Mouse (Mus musculus): Measurements from ENCODE around the gene Cdk16. TPM values are rescaled to one million over a fixed set of nuclear protein-coding genes. Genes with fewer than 3 reads are reported as not detected.

The Cdk16 gene
- polyA plus RNA-seq, 1 experiment from 2014 or later: 50.0 TPM

DNA sequence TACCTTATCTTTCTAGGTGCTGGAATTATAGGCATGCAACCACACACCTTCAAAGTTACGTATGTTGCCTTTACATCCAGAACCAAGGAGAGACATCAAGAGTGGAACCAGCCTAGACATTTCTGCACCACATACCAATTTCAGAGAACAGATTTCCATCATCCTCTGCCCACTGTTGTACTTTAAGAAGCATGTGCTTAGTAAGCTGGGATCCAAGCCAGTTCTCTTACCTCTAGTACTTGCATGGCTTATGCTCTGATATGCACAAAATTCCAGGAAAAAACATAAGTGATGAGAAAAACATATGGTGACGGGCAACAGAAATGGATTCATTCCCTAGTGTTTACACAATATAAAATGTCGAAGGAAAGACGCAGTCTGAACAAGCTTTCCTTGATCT, 48.7 kb downstream of the Cdk16 start:
- ATAC-seq: no peak
- Histone ChIP-seq H3K4me3 (ENCODE audit: low read depth, low read length) (no peak overlapping the region), H3K9me3 (ENCODE audit: control insufficient read depth) (no peaks in the 10 kb centered on the region)

GRCm38 (mm10) chrX:20748829-20749228, 61.1 kb downstream of the Cdk16 start:
- Histone ChIP-seq H3K4me2 (replicated peaks; ENCODE audit: low read depth) (no peak overlapping the region), H3K4me1 (replicated peaks; ENCODE audit: control insufficient read depth, insufficient read depth, low read length) (no peaks in the 10 kb centered on the region), H3K27me3 (replicated peaks; ENCODE audit: control insufficient read depth, insufficient read depth, low read length) (no peaks in the 10 kb centered on the region), H3K27ac (ENCODE audit: low read depth, low read length) (no peak overlapping the region), H3K4me3 (ENCODE audit: low read depth, low read length) (no peak overlapping the region), H3K9me3 (ENCODE audit: control insufficient read depth) (no peaks in the 10 kb centered on the region), H3K36me3 (ENCODE audit: control insufficient read depth, insufficient read depth) (no peaks in the 10 kb centered on the region), H3K9ac (ENCODE audit: low read depth, low read length) (no peak overlapping the region)
- 61% methylated on average over 2 of the region's 2 CpGs for WGBS
- no peak for ATAC-seq
- no peak for TF ChIP-seq CTCF (IDR thresholded peaks at IDR 0.05; ENCODE audit: low read depth)

More for the DNA sequence above, 48.7 kb downstream of the Cdk16 start:
- no peaks in the 10 kb centered on the region for H3K36me3 ChIP-seq (ENCODE audit: control insufficient read depth, insufficient read depth)
- H3K4me1 ChIP-seq (replicated peaks; ENCODE audit: control insufficient read depth, insufficient read depth, low read length): no peaks in the 10 kb centered on the region
- H3K9ac ChIP-seq (ENCODE audit: low read depth, low read length): no peak overlapping the region
- TF ChIP-seq CTCF (IDR thresholded peaks at IDR 0.05; ENCODE audit: low read depth): no peak
- H3K4me2 ChIP-seq (replicated peaks; ENCODE audit: low read depth): no peak overlapping the region
- H3K27ac ChIP-seq (ENCODE audit: low read depth, low read length): no peak overlapping the region
- no peaks in the 10 kb centered on the region for H3K27me3 ChIP-seq (replicated peaks; ENCODE audit: control insufficient read depth, insufficient read depth, low read length)
- WGBS: 78% methylated on average over 4 of the region's 4 CpGs

Other genes starting within 250 kb of the Cdk16 start
- gene Rgn, start 138.2 kb upstream of the Cdk16 start, polyA plus RNA-seq (2015; fragmentation: Nextera tagmentation; extraction: Ambion mirVana): 13.1 and 14.4 TPM in 2 replicates
- 15.8 and 16.3 TPM in 2 replicates for gene Rbm10, start 70.5 kb upstream of the Cdk16 start, polyA plus RNA-seq (2015; fragmentation: Nextera tagmentation; extraction: Ambion mirVana)
- 327 and 339 TPM in 2 replicates for gene Ndufb11, start 70.3 kb upstream of the Cdk16 start, polyA plus RNA-seq (2015; fragmentation: Nextera tagmentation; extraction: Ambion mirVana)
- gene Uba1, start 29.6 kb upstream of the Cdk16 start, polyA plus RNA-seq (2015; fragmentation: Nextera tagmentation; extraction: Ambion mirVana): 77.1 and 79.7 TPM in 2 replicates
- gene Usp11, start 16.0 kb downstream of the Cdk16 start, polyA plus RNA-seq (2015; fragmentation: Nextera tagmentation; extraction: Ambion mirVana): 3.8 and 4.1 TPM in 2 replicates
- gene Araf, start 109.9 kb downstream of the Cdk16 start, polyA plus RNA-seq (2015; fragmentation: Nextera tagmentation; extraction: Ambion mirVana): 67.0 and 69.2 TPM in 2 replicates
- 7.0 and 11.5 TPM in 2 replicates for gene Timp1, start 182.2 kb downstream of the Cdk16 start, polyA plus RNA-seq (2015; fragmentation: Nextera tagmentation; extraction: Ambion mirVana)
- gene Syn1, start 233.1 kb downstream of the Cdk16 start, polyA plus RNA-seq (2015; fragmentation: Nextera tagmentation; extraction: Ambion mirVana): 1.8 and 2.1 TPM in 2 replicates
- gene Cfp, start 243.6 kb downstream of the Cdk16 start, polyA plus RNA-seq (2015; fragmentation: Nextera tagmentation; extraction: Ambion mirVana): 3.5 and 4.2 TPM in 2 replicates

Measured in intestine, postnatal 0 days (tissue).